Mouse (Mus musculus) E14TG2a.4 (cell line): ENCODE data around the gene Wbp2.
A peak's percentile ranks its signal among the peaks of the same experiment; 100 is the strongest.

Experiments used
- H3K27me3 ChIP-seq: 2 replicates; pipeline ENCODE4 v1.6.1; 2014; ENCODE audit warnings: low read length, control low read depth; ENCODE audit not compliant: insufficient read depth
- H3K36me3 ChIP-seq: 2 replicates; pipeline ENCODE4 v1.6.1; 2014; ENCODE audit warnings: low read length, control low read depth; ENCODE audit not compliant: insufficient read depth
- H3K4me1 ChIP-seq: replicated peaks from 2 replicates; pipeline ENCODE4 v1.6.1; 2014; ENCODE audit warnings: low read depth, low read length, control low read depth
- H3K4me3 ChIP-seq: replicated peaks from 2 replicates; pipeline ENCODE4 v1.5.1; 2014; ENCODE audit warnings: mild to moderate bottlenecking, low read length
- H3K9me3 ChIP-seq: 2 replicates; pipeline ENCODE4 v1.6.1; 2014; ENCODE audit warnings: low read length, control low read depth
- CTCF ChIP-seq: conservative IDR thresholded peaks from 2 replicates; pipeline ENCODE4 v1.5.1; 2014; ENCODE audit warnings: low read length
- NANOG ChIP-seq: IDR thresholded peaks from 2 replicates; pipeline ENCODE4 v1.6.1; 2014; ENCODE audit warnings: borderline replicate concordance, low read length, mixed read lengths
- POU5F1 ChIP-seq: IDR thresholded peaks from 2 replicates; pipeline ENCODE4 v1.6.1; 2014; ENCODE audit warnings: low read length, borderline replicate concordance

The Wbp2 gene

DNA sequence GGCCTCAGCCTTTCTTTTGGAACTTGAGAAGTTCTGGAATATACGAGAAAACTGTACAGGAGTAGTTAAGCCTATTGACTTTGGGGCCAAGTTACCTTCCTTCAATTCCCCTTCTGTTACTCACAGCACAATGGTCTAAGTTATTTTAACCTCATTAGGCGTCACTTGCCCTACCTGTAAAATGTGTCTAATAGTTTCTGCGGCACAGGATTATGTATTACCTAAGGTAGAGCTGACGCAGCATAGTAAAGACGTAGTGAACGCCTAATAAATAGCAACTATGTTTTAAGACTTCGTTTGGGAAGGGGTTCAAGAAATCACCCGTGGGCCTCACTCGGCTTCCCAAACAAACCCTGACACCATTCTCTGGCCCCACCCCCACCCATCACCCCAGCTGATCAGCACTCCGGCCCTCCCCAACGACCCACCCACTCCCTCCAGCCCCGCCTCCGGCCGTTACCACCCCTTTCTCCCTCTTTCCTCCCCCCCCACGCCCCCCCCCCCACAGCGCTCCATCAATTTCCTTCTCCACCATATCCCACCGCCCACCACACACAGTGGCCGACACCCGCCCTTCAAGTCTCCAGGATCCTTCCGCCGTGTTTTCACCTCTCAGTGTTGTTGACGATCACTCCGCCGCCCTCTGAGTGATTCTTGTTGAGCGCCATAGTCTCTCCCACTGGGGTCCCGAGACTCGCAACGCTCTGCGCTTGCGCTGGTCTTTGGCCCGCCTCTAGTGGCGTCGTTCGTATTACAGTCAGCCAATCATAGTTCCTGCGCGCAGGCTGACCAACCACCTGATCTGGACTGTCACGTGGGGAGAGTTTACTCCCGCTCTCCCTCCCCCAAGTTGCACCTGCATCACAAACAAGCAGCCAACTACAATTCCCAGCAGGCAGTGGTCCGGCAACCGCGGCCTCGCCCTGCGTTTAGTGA, at the start of gene Wbp2:
Wbp2 (minus strand) TSS at position 738 of the 936 bp plus-strand sequence.
- Histone ChIP-seq H3K4me3 (peak within 1 kb of the TSS; percentile 76), H3K4me1 (peaks cover 58% of the 10 kb centered on the region), H3K36me3 (peaks cover 43% of the 10 kb centered on the region), H3K9me3 (no peaks in the 10 kb centered on the region), H3K27me3 (no peaks in the 10 kb centered on the region)
- TF ChIP-seq CTCF (no peak), POU5F1 (no peak), NANOG (no peak)

DNA sequence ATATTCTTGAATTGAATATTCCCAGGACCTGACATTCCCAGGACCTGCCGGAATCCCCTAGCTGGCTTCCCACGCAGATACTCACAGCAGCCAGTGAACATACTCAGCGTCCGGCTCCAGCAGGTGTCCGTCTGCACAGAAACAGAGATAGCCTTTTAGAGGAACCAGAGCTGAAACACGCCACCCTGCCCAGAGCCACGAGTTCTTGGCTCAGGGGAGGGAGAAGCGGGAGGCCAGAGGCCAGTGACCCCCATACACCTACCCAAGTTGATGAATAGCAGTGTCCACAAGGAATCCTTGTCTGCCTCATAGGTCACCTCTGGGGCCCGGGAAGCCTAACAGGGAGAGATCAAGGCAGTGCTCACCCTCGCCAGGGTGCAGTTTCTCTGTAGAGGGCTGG, 47.4 kb upstream of the Wbp2 start:
- TF ChIP-seq NANOG (no peak), CTCF (no peak)
- Histone ChIP-seq H3K4me1 (peaks cover 79% of the 10 kb centered on the region), H3K9me3 (no peaks in the 10 kb centered on the region), H3K4me3 (no peak overlapping the region), H3K27me3 (peaks cover 28% of the 10 kb centered on the region), H3K36me3 (peaks cover 61% of the 10 kb centered on the region)

DNA sequence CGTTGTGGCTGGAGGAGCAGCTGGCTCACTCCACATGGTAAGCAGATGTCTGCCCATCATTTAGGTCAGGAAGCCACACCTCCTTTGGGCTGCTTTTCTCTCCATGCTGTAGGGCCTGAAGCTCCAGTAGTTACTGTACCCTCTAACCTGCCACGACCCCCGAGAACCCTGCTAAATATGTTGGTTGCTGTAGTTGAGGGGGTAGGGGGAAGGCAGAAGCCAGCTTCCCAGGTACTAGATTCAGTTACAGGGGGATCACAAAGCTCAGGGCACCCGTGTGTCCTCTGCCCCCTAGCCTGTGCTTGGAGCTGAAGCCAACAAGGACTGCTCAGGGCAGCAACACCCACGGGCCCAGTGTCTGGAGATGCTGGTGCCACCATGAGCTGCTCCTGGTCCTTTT, 46.7 kb upstream of the Wbp2 start:
- Histone ChIP-seq H3K27me3 (peaks cover 35% of the 10 kb centered on the region), H3K9me3 (no peaks in the 10 kb centered on the region), H3K36me3 (peaks cover 61% of the 10 kb centered on the region), H3K4me1 (peaks cover 76% of the 10 kb centered on the region), H3K4me3 (no peak overlapping the region)
- TF ChIP-seq CTCF (no peak), POU5F1 (no peak), NANOG (no peak)

DNA sequence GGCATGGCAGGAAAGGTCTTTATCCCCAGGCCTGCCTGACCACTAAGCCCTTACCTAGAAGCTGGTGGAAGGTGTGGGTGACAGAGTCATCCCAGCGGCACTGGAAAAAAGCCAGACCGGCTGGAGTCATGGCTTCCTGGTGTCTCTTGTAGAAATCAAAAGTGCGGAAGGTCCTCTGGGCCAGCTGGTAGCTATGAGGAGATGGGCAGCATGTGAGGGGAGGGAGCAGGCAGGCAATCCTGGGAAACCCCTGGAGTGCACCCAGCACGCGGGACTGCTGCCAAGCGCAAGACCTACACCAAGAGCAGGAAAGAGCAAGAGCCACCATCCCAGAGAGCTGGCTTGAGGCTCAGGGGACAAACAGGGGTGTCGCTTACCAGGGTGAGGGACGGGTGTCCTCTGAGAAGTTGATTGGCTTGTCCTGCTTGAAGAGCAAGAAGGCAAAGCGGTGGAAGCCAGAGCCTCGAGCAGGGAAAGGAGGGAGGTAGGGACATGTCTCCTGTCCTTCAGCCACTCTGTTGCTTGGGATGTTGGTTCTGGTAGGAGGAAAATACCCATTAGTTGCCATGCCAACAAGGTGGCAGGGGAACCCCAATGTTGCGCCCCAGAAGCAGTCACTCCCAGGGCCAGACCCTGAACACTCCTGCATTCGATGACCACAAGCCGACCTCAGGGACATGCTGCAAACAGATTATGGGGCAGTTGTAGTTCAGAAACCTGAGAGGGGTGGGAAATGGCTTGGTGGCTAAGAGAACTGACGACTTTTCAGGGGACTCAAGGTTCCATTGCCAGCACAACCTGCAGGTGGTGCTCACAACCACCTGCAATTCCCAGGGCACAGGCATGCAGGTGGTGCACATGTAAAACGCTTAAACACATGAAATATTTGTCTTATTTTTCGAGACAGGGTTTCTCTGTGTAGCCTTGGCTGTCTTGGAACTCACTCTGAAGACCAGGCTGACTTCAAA, 45.9 kb upstream of the Wbp2 start:
- Histone ChIP-seq H3K4me3 (no peak overlapping the region), H3K4me1 (peaks cover 79% of the 10 kb centered on the region), H3K9me3 (no peaks in the 10 kb centered on the region), H3K27me3 (peaks cover 43% of the 10 kb centered on the region), H3K36me3 (peaks cover 61% of the 10 kb centered on the region)
- TF ChIP-seq POU5F1 = no peak
- TF ChIP-seq CTCF = peak; percentile 17; the same call in 1 of the 2 replicates

DNA sequence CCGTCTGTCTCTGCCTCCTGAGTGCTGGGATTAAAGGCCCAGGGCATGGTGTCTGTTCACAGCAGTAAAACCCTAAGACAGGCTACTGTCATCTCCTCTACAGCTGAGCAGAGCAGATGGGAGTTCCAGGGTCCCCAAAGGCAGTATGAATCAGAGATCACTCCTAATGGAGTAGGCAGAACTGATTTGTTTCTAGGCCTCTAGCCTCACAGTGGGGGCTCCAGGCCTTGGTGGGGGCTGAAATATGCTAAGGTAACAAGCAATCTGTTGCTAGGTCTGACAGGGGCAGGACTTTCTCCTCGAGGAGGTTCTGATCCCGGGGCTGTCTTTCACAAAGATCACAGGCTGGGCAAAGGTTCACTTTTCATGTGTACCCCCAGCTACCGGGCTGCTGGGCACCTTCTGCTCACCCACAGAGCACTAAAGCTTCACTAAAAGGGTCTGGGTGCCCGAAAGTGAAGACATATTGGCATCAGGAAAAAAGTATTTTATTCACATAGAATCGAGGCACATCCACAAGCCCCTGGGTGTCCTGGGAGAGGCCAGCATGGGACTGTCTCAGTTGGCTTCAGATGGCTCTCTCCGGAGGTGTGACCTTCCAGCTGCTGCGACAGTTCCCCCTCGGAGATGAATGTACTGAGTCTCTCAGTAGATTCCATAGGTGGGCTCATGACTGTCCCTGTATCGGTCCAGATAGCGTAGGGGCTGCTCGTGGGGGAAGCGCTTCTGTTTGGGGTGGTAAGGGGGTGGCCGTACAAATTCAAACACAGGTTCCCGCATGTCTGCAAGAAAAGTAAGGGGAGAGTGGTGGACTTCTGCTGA, 44.8 kb upstream of the Wbp2 start:
- Histone ChIP-seq H3K4me1 (peaks cover 79% of the 10 kb centered on the region), H3K9me3 (no peaks in the 10 kb centered on the region), H3K36me3 (peaks cover 53% of the 10 kb centered on the region), H3K27me3 (peaks cover 47% of the 10 kb centered on the region), H3K4me3 (peak overlapping the region; percentile 79)
- no peak for TF ChIP-seq POU5F1

DNA sequence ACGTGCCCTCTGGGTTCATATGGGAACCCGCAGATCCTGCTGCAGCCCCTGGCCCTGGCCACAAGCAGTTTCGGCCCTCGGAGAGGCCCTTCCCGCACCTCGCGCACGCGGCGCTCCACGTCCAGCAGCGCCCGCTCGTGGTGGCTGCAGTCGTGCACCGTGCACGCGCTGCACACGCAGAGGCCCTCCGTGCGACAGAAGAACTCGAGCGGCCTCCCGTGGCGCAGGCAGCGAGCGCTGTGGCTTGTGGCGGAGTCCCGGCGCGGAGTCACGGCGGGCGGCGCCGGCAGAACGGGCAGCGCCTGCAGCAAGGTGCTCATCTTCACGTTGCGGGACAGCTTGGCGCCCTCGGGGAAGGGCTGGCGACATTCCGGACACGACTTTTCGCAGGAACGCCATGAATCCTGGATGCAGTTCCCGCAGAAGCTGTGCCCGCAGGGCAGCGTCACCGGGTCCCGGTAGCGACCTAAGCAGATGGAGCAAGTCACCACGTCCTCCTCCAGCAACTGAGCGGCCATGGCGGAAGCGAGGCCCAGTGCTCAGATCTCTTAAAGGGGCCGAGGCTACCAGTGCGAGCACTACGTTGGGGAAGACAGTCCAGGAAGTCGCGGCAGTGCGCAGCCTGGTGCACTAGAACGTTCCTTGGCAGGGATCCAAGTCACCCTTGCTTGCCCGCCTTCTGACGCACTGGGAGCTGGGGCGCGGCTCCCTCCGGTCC, 43.9 kb upstream of the Wbp2 start, which contains the start of gene Trim65:
Trim65 (minus strand) TSS at position 641 of the 718 bp plus-strand sequence.
- Histone ChIP-seq H3K4me3 (peak within 1 kb of the TSS; percentile 79), H3K9me3 (no peaks in the 10 kb centered on the region), H3K4me1 (peaks cover 79% of the 10 kb centered on the region), H3K36me3 (peaks cover 44% of the 10 kb centered on the region), H3K27me3 (peaks cover 47% of the 10 kb centered on the region)
- TF ChIP-seq POU5F1 (no peak), NANOG (no peak), CTCF (no peak)

DNA sequence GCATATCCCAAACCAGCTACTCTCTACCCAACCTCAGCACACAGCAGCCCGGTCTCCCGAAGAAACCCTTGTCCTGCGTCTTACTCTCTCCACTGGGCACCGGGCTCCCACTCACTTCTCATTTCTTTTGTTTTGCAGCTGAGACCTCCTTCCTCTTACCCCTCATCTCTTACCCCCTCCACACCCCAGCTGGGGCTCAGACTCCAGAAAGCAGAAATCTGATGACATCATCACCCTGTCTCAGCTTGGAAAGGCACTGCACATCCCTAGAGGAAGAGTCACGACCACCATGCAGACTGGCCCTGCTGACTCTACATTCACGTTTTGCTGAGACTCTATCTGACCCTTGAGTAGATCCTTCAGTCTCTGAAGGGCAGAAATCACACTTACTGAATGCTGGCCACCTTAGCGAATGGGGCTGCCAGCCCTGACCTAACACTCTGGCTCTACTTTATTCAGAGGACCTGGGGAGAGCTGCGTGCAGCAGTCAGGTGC, 43.2 kb upstream of the Wbp2 start:
- peaks cover 73% of the 10 kb centered on the region for H3K4me1 ChIP-seq
- 0 out of 2 replicates have a peak, but pooled peaks cover 3% of the 10 kb centered on the region for H3K9me3 ChIP-seq
- H3K27me3 ChIP-seq = peaks cover 47% of the 10 kb centered on the region
- peaks cover 38% of the 10 kb centered on the region for H3K36me3 ChIP-seq
- H3K4me3 ChIP-seq = peak overlapping the region; percentile 79
- TF ChIP-seq POU5F1 = no peak
